Mouse (Mus musculus) erythroid progenitor cell, adult 5-6 weeks (primary cell): ENCODE results near the gene Pepd. TPM values are rescaled to one million over a fixed set of nuclear protein-coding genes. Genes with fewer than 3 reads are reported as not detected.

Experiments
- ATAC-seq: replicated peaks from 2 replicates; pipeline ENCODE4 v1.8.0; 2016; ENCODE audit warnings: moderate number of reproducible peaks, mild to moderate bottlenecking, moderate TSS enrichment, inconsistent platforms; ENCODE audit not compliant: poor library complexity, low FRiP score, severe bottlenecking
- total RNA-seq, 2 experiments: library from RNA; stranded (forward) in 1 of 2; stranded (reverse) in 1 of 2; fragments of 150-400 nt in 1 of 2; fragments of 186-747, 209-891 nt in 1 of 2; gene quantifications; 2 replicates each; pipeline versions ENCODE4 v1.2.3 to v1.2.4; 2015 to 2017; ENCODE audit warnings: low replicate concordance in 2 of 2

Pepd gene
- total RNA-seq, 2 experiments from 2014 or later, result 17.2 TPM

DNA sequence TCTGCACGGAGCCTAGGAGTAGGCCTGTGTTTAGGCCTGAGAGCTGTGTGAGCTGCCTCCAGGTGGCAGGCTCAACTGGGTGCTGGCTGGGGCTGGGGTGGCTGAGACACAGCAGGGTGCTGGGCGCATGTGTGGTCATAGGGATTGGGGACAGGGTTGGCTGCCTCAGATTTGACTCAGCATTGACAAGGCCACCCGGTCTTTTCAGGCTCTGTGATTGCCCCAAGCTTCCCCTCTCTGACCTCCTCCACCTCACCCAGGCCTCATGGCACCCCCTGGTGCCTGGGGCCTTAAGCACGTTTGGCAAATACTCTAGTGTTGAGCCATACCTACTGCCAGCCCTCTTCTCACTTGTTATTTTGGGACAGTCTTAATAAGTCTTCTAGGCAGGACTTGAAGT, 111.1 kb downstream of the Pepd start:
- no peak for ATAC-seq

DNA sequence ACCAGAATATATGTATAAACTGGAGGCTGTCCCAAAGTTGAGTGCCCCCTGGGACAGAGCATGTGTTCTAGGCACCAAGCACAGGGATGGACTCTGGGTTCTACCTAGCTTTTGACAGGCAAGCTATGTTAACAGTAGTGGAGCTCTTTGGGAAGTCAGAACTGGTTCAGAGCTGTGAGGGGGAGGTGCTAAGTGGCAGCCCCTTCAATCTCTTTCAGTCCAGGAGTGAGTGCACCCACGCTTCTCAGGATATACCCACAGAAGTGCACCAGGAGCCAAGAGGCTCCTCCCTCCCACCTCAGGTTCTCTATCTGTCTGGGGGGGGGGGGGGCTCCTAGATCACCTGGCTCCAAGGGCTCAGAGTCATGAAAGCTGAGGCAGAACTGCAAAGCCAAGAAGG, 112.2 kb downstream of the Pepd start:
- no peak for ATAC-seq

DNA sequence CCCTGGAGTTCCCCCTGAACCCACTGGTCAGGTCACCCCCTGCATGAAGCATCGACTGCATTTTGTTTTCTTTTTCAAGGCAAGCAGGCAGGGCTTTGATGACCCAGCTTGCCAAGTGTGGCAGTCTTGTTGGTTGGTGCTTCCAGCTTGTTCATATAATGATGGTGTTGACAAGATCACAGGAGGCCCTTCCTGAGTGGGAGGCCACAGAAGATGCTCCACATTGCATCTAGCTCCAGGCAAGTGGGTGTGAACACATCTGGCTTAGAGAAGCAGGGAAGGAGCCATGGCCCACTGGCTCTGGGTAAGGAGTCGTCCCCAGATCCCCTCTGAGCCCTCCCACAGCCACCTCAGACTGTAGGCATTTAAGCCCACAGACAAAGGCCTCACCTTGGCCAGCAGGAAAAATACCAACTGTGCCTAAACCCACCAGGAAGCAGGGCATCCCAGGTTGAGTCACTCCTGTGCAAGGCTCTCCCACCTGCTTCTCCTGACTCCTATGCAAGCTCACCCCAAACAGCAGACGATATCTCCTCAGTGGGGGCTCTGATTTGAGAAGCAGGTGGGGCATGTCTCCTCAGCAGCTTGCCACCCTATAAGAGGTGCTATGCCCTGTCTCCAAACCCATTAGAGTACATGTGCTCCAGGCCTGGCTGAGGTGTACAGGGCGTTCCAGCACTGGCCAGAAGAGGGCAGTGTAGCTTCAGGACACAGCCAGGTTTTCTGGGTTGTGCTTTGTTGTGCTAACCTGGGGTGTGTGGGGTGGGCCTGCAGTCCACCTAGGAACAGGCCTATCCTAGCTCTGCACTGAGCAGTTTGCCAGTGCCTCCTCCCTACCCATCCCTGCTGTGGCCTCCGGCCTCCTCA, 113.5 kb downstream of the Pepd start:
- peak; percentile 74 for ATAC-seq

- ATAC-seq, result no peak
These were observed 114.1 kb downstream of the Pepd start for GRCm38 (mm10) chr7:35026276-35026630.

DNA sequence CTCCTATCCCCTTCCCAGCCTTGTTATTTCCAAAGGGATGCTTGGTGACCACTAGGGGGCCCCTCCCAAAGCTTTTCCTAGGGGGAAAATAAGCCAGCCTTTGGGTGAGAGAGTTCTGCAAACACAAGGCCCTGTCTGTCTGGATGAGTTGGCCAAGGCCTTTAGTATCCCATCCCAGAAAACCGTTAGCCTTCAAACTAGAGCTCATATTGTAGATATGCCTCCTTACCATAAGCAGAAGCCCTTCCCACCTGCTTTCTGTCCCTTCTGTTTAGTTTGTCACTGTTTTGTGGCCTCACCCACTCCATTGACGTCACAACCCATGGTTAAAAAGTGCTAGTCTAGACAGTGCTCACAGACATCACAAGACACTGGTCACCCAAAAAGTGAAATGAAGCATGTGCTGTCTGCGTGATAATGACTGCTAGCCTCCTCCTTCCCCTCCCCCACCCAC, 114.7 kb downstream of the Pepd start:
- no peak for ATAC-seq

DNA sequence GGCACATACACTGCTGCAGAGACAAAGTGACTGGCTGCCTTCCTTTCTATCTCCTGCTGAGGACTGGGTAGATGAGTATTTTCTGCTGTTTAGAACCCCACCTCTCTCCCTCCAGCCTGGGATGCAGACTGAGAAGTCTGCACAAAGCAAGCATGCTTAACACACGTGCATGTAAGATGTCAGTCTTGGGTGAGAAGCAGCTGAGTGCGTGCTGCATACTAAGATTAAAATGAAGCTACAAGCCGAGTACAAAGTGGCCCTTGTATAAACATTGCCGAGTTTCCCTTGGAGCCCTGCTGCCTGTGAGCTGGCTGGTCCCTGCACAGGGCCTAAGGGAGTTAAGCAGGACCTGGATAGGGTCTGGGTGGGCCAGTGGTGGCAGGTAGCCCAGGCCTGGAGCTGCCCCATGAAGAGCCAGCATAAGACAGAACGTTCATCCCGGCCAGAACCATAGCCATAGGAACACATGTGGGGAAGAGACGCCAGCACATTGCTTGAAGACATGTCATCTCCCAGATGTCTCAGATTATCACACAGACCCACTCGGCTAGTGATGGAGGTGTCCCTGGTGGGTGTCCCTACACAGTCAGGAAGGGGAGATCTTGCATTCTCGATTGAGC, 115.7 kb downstream of the Pepd start:
- ATAC-seq, result no peak

DNA sequence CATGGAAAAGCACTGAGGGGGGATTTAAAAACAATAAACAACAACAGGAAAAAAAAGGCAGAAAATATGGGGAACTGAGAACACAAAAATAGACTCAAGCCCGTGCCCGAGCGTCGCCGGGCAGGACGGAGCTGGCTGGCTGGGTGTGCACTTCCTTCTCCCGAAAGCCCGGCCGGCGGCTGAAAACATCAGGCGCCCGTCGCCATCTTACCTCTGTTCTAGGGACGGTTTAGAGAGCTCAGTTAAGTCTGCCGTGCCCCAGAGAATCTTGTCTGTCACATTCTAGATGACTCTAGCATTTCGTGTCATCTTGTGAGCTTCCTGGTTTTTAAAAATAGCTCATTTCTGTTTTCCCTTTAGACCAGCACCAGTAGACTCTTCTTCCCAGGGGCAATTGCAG, 116.4 kb downstream of the Pepd start:
- no peak for ATAC-seq

DNA sequence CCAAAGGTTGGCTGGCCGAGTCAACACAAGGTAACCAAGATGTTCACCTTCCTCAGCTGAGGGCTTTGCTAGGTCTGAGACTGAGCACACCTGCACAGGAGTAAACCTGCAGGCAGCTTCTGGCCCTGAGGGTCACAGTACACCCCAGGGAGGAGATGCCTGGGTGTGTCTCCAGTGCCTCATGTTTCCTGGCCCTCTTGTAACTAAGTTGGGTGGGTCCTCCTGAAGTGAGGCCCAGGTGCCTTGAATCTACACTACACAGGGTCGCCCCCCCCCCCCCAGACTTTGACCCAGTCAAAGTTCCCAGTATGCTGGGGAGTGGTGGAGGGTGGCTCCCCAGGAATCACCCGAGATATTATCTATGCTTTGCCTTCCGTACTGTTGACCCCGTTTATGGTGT, 117.0 kb downstream of the Pepd start:
- no peak for ATAC-seq

DNA sequence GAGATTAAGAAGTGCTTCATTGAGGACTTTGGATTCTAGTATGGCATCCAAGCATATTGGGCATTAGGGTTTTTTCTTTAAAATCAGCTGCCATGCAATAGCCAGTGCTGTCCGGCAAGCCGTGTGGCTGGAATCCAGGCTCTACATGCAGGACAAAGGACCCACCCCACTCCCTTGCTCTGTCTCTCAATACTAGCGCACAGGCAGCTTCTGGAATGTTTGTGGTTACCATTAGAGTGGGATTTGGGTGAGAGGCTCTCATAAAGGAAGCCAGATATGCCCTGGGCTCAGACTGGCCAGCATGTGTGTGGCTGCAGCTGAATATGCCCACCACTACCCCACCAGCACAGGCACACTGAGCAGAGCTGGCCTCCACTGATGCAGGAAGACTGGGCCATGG, 117.5 kb downstream of the Pepd start:
- ATAC-seq, result no peak

GRCm38 (mm10) chr7:35030567-35030966, 118.4 kb downstream of the Pepd start:
- no peak for ATAC-seq

DNA sequence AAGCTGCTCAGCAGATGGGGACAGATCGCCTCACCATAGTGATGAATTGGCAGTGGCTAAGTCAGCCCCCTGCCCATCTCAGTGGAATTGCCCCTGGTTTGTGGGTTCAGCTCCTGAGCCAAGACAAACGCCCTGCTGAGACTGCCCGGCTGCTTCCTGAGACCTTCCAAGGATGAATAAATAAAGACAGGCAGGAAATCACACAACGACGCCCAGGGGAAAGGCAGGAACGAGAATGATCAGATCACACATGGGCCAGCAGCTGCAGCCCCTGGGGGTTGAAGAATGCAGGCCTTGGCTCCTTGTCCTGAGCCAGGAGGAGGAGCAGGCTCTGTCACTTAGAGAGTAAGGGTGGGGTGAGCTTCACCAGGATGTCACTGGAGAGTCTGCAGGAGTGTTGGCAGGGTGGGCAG, 123.0 kb downstream of the Pepd start:
- no peak for ATAC-seq

GRCm38 (mm10) chr7:35035565-35035964, 123.4 kb downstream of the Pepd start:
- no peak for ATAC-seq

GRCm38 (mm10) chr7:35036266-35036731, 124.1 kb downstream of the Pepd start:
- no peak for ATAC-seq

GRCm38 (mm10) chr7:35037408-35037807, 125.2 kb downstream of the Pepd start:
- ATAC-seq, result no peak

- no peak for ATAC-seq
These were observed 128.2 kb downstream of the Pepd start for GRCm38 (mm10) chr7:35040176-35040972.

- ATAC-seq, result no peak
These were observed 129.4 kb downstream of the Pepd start for GRCm38 (mm10) chr7:35041286-35042208.

GRCm38 (mm10) chr7:35042209-35042554, 130.0 kb downstream of the Pepd start:
- ATAC-seq, result no peak

- no peak for ATAC-seq
These were observed 130.6 kb downstream of the Pepd start for GRCm38 (mm10) chr7:35042759-35043217.

- 0 out of 2 replicates have a peak, but pooled peaks have one; percentile 18 for ATAC-seq
These were observed 131.2 kb downstream of the Pepd start for GRCm38 (mm10) chr7:35043266-35043817.
